ENCODE assay signal across 15 mouse cellular contexts in genomic region chr1:75393846-75394245, GRCm38 (mm10). TPM values are rescaled to one million over a fixed set of nuclear protein-coding genes. Genes with fewer than 3 reads are reported as not detected.
DNase-seq lines count a peak whose midpoint lies in the region; ATAC-seq and TF ChIP-seq lines count a peak whose summit lies in the region.
"Had no signal": no experiment of that assay in that cellular context is flagged by ENCODE, and none has a peak within 500 bp of the region (broad histone marks: within the 10 kb centered on the region; RNA-seq: fewer than 3 reads in every experiment).

No protein-coding gene starts in this region.

- TF ChIP-seq CTCF in gastrocnemius, adult 2 months (IDR thresholded peaks at IDR 0.05): no peak
- no peak for TF ChIP-seq CTCF in left cerebral cortex, adult 2 months (IDR thresholded peaks at IDR 0.05)

- H3K4me1 ChIP-seq in forebrain, embryonic 15.5 days: peaks cover 18% of the 10 kb centered on the region
- H3K4me1 ChIP-seq in stomach, embryonic 16.5 days (ENCODE audit: control insufficient read depth, insufficient read depth, low read length): peaks cover 12% of the 10 kb centered on the region

- ATAC-seq in forebrain, embryonic 15.5 days (replicated peaks): no peak
- ATAC-seq in stomach, embryonic 16.5 days (ENCODE audit: insufficient read depth, low FRiP score): no peak
- ATAC-seq: CD4-positive, CD25-positive, alpha-beta regulatory T cell, adult 4 months; midbrain, embryonic 15.5 days had no signal

- DNase-seq in gastrocnemius, adult 2 months: no peak
- no peak for DNase-seq in gastrocnemius, postnatal 4 days (ENCODE audit: low spot score in 2 of 2)
- no peak for DNase-seq in left cerebral cortex, adult 2 months (ENCODE audit: extremely low spot score in 1 of 2, low spot score in 2 of 2)
- DNase-seq in left cerebral cortex, postnatal 36 days (ENCODE audit: low spot score in 2 of 2): no peak
- no peak for DNase-seq in retina, embryonic 14.5 days (ENCODE audit: low spot score)
- DNase-seq: thymus, postnatal 25 days had no signal

- WGBS in forebrain, embryonic 15.5 days: 89% methylated on average over 3 of the region's 3 CpGs
- WGBS in stomach, embryonic 16.5 days: 81% methylated on average over 3 of the region's 3 CpGs

- no peak overlapping the region for H3K9ac ChIP-seq in forebrain, embryonic 15.5 days (replicated peaks)
- no peak overlapping the region; the same call in 1 of the 2 replicates for H3K9ac ChIP-seq in stomach, embryonic 16.5 days (ENCODE audit: low read length)
- H3K9ac ChIP-seq: hindbrain, embryonic 15.5 days; midbrain, embryonic 15.5 days had no signal

- no peaks in the 10 kb centered on the region for H3K9me3 ChIP-seq in forebrain, embryonic 15.5 days
- no peaks in the 10 kb centered on the region for H3K9me3 ChIP-seq in stomach, embryonic 16.5 days (replicated peaks; ENCODE audit: control insufficient read depth, low read length)
- H3K9me3 ChIP-seq: hindbrain, embryonic 15.5 days; midbrain, embryonic 15.5 days had no signal

- intact Hi-C loops in gastrocnemius, adult 2 months (cut with DNase I): loop anchor here (2.0 kb wide), 1 partner anchor 17 kb away; no protein-coding TSS in a partner anchor
- intact Hi-C loops in left cerebral cortex, adult 2 months (cut with DNase I): no loop called here
- intact Hi-C loops in left cerebral cortex, postnatal 36 days (cut with DNase I): loop anchor here (2.0 kb wide), 1 partner anchor 51 kb away; no protein-coding TSS in a partner anchor

- peak overlapping the region; percentile 88 for H3K27ac ChIP-seq in gastrocnemius, adult 2 months
- H3K27ac ChIP-seq in left cerebral cortex, adult 2 months: peak overlapping the region; percentile 69; the same call in 1 of the 2 replicates
- H3K27ac ChIP-seq in forebrain, embryonic 15.5 days (replicated peaks): peak overlapping the region; percentile 69
- H3K27ac ChIP-seq in stomach, embryonic 16.5 days (ENCODE audit: low read length): peak overlapping the region; percentile 9
- H3K27ac ChIP-seq: hindbrain, embryonic 15.5 days; kidney, postnatal 0 days; midbrain, embryonic 15.5 days had no signal

- H3K4me3 ChIP-seq in gastrocnemius, adult 2 months: peak overlapping the region; percentile 57
- H3K4me3 ChIP-seq in left cerebral cortex, adult 2 months: no peak overlapping the region
- H3K4me3 ChIP-seq in forebrain, embryonic 15.5 days: no peak overlapping the region
- H3K4me3 ChIP-seq in stomach, embryonic 16.5 days (replicated peaks; ENCODE audit: low read length): no peak overlapping the region
- H3K4me3 ChIP-seq: hindbrain, embryonic 15.5 days; midbrain, embryonic 15.5 days had no signal

- H3K27me3 ChIP-seq in forebrain, embryonic 15.5 days: peaks cover 14% of the 10 kb centered on the region
- peaks cover 5% of the 10 kb centered on the region; the same call in 1 of the 2 replicates for H3K27me3 ChIP-seq in stomach, embryonic 16.5 days (ENCODE audit: control insufficient read depth, insufficient read depth, low read length)

- H3K4me2 ChIP-seq in forebrain, embryonic 15.5 days (replicated peaks): no peak overlapping the region
- H3K4me2 ChIP-seq in stomach, embryonic 16.5 days (ENCODE audit: low read depth, low read length): no peak overlapping the region
- H3K4me2 ChIP-seq: hindbrain, embryonic 15.5 days; midbrain, embryonic 15.5 days had no signal

- H3K36me3 ChIP-seq in forebrain, embryonic 15.5 days: no peaks in the 10 kb centered on the region
- no peaks in the 10 kb centered on the region for H3K36me3 ChIP-seq in stomach, embryonic 16.5 days (ENCODE audit: control insufficient read depth, insufficient read depth, low read length)

RNA-seq across cellular contexts. Expression of gene Speg, which starts 18.7 kb away (rescaled TPM):
- total RNA-seq in gastrocnemius, adult 2 months (2021): 100 to 1,000 TPM; 268 to 311 TPM
- total RNA-seq in gastrocnemius, postnatal 4 days (2021): 100 to 1,000 TPM; 156 to 170 TPM
- 100 to 1,000 TPM; 199 to 215 TPM for total RNA-seq in left cerebral cortex, adult 2 months (2021)
- total RNA-seq in left cerebral cortex, postnatal 36 days (2021): 100 to 1,000 TPM; 173 to 212 TPM
- 9.9 and 11.4 TPM in 2 replicates for polyA plus RNA-seq in forebrain, embryonic 15.5 days (2015; fragmentation: Nextera tagmentation; extraction: Ambion mirVana)
- 41.1 and 41.2 TPM in 2 replicates for polyA plus RNA-seq in stomach, embryonic 16.5 days (2015; fragmentation: Nextera tagmentation; extraction: Ambion mirVana)
- total RNA-seq: common myeloid progenitor, adult 5-6 weeks; neutrophil, adult 5-6 weeks had no signal

RNA-seq across cellular contexts. Expression of gene Des, which starts 33.7 kb away (rescaled TPM):
- 1,000 to 10,000 TPM; 2,035 to 2,198 TPM for total RNA-seq in gastrocnemius, adult 2 months (2021)
- 1,000 to 10,000 TPM; 1,760 to 1,859 TPM for total RNA-seq in gastrocnemius, postnatal 4 days (2021)
- 1 to 10 TPM in 1 of 2 experiments, under 1 TPM in 1; 0.77 to 1.7 TPM for total RNA-seq in left cerebral cortex, adult 2 months (2021)
- 1 to 10 TPM in 1 of 2 experiments, under 1 TPM in 1; 0.84 to 1.5 TPM for total RNA-seq in left cerebral cortex, postnatal 36 days (2021)
- 1.0 and 1.2 TPM in 2 replicates for polyA plus RNA-seq in forebrain, embryonic 15.5 days (2015; fragmentation: Nextera tagmentation; extraction: Ambion mirVana)
- polyA plus RNA-seq in stomach, embryonic 16.5 days (2015; fragmentation: Nextera tagmentation; extraction: Ambion mirVana): 166 and 194 TPM in 2 replicates
- total RNA-seq: common myeloid progenitor, adult 5-6 weeks; neutrophil, adult 5-6 weeks had no signal
- polyA plus RNA-seq: CD4-positive, CD25-positive, alpha-beta regulatory T cell, adult 4 months had no signal

RNA-seq across cellular contexts. Expression of gene Gmppa, which starts 41.9 kb away (rescaled TPM):
- total RNA-seq in gastrocnemius, adult 2 months (2021): 10 to 100 TPM; 41.1 to 42.7 TPM
- 10 to 100 TPM; 43.5 to 49.3 TPM for total RNA-seq in gastrocnemius, postnatal 4 days (2021)
- total RNA-seq in left cerebral cortex, adult 2 months (2021): 10 to 100 TPM; 65.0 to 69.4 TPM
- total RNA-seq in left cerebral cortex, postnatal 36 days (2021): 10 to 100 TPM; 50.0 to 59.0 TPM
- 62.3 and 77.8 TPM in 2 replicates for polyA plus RNA-seq in forebrain, embryonic 15.5 days (2015; fragmentation: Nextera tagmentation; extraction: Ambion mirVana)
- 104 and 127 TPM in 2 replicates for polyA plus RNA-seq in stomach, embryonic 16.5 days (2015; fragmentation: Nextera tagmentation; extraction: Ambion mirVana)

RNA-seq across cellular contexts. Expression of gene Asic4, which starts 56.4 kb away (rescaled TPM):
- total RNA-seq in gastrocnemius, adult 2 months (2021): not detected
- total RNA-seq in gastrocnemius, postnatal 4 days (2021): under 1 TPM in 1 of 2 experiments, not detected in 1; 0.13 TPM
- total RNA-seq in left cerebral cortex, adult 2 months (2021): 10 to 100 TPM in 1 of 2 experiments, 1 to 10 TPM in 1; 8.7 to 13.2 TPM
- total RNA-seq in left cerebral cortex, postnatal 36 days (2021): 10 to 100 TPM; 13.2 to 15.7 TPM
- 2.8 and 4.1 TPM in 2 replicates for polyA plus RNA-seq in forebrain, embryonic 15.5 days (2015; fragmentation: Nextera tagmentation; extraction: Ambion mirVana)
- polyA plus RNA-seq in stomach, embryonic 16.5 days (2015; fragmentation: Nextera tagmentation; extraction: Ambion mirVana): 1.3 and 1.4 TPM in 2 replicates
- total RNA-seq: common myeloid progenitor, adult 5-6 weeks; gastrocnemius, postnatal 10 days; neutrophil, adult 5-6 weeks had no signal
- polyA plus RNA-seq: CD4-positive, CD25-positive, alpha-beta regulatory T cell, adult 4 months had no signal

Comparison
In these comparisons a context has a peak if more than half of its experiments do, and no peak if none do; other contexts are left out.
1. H3K27ac ChIP-seq: peak in every context shown above with its lines; median percentile 88 in gastrocnemius, adult 2 months; 69 in left cerebral cortex, adult 2 months; 69 in forebrain, embryonic 15.5 days; 9 in stomach, embryonic 16.5 days.
2. RNA of gene Des, which starts 33.7 kb away (total RNA-seq): 2,035 to 2,198 TPM in gastrocnemius, adult 2 months and 1,760 to 1,859 TPM in gastrocnemius, postnatal 4 days; 0.77 to 1.7 TPM in left cerebral cortex, adult 2 months and 0.84 to 1.5 TPM in left cerebral cortex, postnatal 36 days; every median in the first group is over 100 times any median in the second.